Mouse (Mus musculus): Measurements from ENCODE around the gene Gm13290.
"Not testable (repeated sequence)": the region's sequence is repeated elsewhere in the genome, so short reads cannot be mapped to it uniquely, and the experiment has no call there.

- peak; percentile 32 for TF ChIP-seq CTCF (IDR thresholded peaks at IDR 0.05; ENCODE audit: low read depth)
- not testable (repeated sequence) for TF ChIP-seq EP300 (IDR thresholded peaks at IDR 0.05; ENCODE audit: low read depth)
Observed at GRCm38 (mm10) chr4:88805761-88806160, 32.1 kb downstream of the Gm13290 start.
